Mouse (Mus musculus) heart, postnatal 25 days (tissue): Measurements from ENCODE around the gene Krt33a. TPM values are rescaled to one million over a fixed set of nuclear protein-coding genes. Genes with fewer than 3 reads are reported as not detected.

Experiments used
- DNase-seq: peaks from one replicate; pipeline ENCODE4 v3.0.0; 2022; ENCODE audit warnings: low spot score
- intact Hi-C: fragments of 180-260 bp; cut with DNase I; formaldehyde crosslinking; loops from one replicate; pipeline ENCODE4 v1.15.1; 2025
- total RNA-seq, 2 experiments: library from RNA; stranded (reverse); gene quantifications; 2 replicates each; pipeline ENCODE4 v1.2.3; 2021

Krt33a gene
- total RNA-seq, 2 experiments from 2014 or later = not detected

DNA sequence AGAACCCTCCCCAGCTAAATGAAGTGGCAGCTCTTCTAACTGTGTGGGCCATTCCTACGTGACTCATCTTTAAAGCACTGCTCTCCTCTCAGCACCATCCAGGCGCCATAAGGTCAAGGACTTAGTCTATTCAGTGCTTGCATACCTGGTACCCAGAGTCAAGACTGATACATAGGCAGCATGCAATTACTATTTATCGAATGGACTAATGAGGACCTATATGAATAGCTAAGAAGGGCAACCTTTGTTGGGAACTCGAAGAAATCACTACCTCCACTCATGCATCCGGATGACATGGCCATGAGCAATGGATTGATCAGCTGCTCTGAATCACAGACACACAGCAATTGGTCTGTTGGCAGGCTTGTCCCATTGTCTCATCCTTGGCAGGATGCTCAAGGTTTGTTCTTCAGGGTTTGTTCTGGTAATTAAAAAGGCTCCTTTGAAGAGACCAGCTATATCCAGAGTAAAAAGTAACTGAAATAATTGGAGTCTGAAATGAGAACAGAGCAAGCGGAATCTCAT lies 26.1 kb downstream of the Krt33a start:
- no peak for DNase-seq
- intact Hi-C loops = no loop called here

DNA sequence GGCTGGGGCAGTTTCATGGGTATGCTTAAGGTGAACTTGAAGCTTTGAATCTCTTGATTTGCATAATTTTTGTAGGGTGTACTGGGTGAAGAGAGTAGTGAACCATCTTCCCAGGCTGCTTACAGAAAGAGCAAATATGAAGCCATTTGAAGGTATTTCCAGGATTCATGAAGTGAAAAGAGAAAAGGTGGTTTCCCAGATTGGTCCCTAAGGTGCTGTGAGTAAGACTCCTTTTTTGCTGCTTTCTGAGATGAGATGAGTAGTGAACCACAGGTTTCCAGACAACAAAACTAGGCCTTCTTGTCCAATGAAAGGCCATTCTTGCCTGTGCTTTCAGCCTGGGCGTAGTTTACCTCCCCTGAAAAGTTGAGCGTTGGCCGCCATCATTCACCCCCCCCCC lies 27.5 kb downstream of the Krt33a start:
- intact Hi-C loops = no loop called here
- no peak for DNase-seq

DNA sequence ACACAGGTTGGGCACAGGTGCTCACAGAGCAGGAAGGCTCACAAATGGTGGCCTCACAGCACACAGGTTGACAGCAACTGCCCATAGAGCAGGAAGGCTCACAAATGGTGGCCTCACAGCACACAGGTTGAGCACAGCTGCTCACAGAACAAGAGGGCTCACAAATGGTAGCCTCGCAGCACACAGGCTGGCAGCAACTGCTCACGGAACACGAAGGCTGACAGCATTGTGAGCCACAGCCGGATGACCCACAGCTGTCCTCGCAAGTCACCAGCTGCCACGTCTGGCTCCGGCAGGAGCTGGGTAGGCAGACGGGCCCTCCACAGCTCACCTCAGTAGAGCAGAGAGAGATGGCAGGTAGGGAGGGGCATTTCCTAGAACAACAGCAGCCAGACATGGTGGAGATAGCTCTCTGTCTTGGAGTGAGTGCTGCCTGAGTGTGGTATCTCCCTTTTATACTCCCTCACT lies 29.8 kb downstream of the Krt33a start, which contains the start of gene Krtap16-1:
Krtap16-1 (minus strand) TSS at position 418 of the 468 bp plus-strand sequence.
- DNase-seq = no peak
- intact Hi-C loops = no loop called here

DNA sequence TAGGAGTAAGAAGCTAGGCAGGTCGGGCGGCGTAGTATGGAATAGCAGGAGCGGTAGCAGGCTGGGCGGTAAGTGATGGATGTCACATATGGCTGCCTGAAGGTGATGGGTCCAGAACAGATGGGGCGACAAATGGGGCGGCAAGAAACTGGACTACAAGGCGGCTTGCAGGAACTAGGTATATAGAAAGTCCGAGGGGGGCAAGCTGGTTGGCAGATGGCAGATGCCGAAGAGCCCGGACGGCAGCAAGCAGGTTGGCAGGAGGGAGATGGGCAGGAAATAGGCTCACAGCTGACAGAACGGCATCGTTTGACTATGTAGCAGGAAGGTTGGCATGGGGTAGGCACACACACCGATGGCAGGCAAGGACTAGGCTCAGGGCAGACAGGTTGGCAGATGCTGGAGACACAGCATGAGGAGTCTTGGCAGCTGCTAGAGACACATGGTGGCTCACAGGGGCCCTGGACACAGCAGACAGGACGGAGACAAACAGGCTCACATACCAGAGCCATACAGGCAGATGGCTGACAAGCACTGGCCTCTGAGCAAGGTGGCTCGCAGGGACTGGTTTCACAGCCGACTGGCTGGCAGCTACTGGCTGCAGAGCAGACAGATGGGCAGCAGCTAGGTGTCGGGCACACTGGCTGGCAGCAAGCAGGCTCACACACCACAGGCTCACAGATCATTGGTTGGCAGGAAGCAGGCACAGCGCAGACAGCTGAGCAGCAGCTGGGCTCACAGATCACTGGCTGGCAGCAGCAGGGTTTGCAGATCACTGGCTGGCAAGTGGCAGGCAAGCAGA lies 30.5 kb downstream of the Krt33a start:
- DNase-seq = no peak
- intact Hi-C loops = no loop called here

GRCm38 (mm10) chr11:99983442-99983841 lies 32.6 kb downstream of the Krt33a start:
- intact Hi-C loops = no loop called here
- no peak for DNase-seq

GRCm38 (mm10) chr11:99982731-99983130 lies 33.3 kb downstream of the Krt33a start:
- no peak for DNase-seq
- intact Hi-C loops = no loop called here

DNA sequence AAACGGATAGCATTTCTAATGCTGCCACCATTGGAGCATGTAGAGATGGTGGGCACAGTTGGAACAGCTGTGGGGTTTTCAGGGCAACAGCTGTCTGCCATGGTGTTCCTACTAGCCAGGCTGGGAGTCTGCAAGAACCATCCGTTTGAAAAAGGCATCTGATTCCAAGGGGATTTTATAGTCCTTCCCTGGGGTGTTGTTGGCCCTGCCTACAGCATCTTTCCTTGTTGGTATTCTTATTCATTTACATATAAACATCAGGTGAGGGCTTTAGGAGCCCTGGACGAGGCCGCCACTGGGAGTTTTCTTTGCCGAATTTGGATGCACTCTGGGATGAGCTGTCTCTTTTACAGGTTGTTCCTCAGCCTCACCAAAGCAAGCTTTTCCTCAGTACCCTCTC lies 37.1 kb downstream of the Krt33a start, which contains the start of gene Krtap29-1:
Krtap29-1 (minus strand) TSS at position 101 of the 400 bp plus-strand sequence.
- intact Hi-C loops = no loop called here
- no peak for DNase-seq

DNA sequence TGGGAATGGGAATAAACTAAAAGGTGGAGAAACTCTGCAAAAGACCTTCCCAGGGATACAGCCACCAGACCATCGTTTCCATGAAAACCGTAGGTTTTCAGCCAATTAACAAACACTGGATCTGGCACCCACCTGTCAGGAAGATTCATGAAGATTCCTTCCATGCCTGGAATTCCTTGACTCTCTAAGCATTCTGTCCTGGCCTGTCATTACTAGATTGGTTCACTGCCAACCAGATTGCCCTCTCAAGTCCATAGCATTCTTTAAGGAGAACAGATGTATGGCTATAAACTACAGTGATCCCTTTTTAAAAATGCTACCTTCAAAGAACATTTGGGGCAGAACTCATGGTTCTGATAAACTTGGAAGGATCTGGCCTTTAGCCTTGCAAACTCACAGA lies 50.1 kb downstream of the Krt33a start:
- intact Hi-C loops = no loop called here
- no peak for DNase-seq

DNA sequence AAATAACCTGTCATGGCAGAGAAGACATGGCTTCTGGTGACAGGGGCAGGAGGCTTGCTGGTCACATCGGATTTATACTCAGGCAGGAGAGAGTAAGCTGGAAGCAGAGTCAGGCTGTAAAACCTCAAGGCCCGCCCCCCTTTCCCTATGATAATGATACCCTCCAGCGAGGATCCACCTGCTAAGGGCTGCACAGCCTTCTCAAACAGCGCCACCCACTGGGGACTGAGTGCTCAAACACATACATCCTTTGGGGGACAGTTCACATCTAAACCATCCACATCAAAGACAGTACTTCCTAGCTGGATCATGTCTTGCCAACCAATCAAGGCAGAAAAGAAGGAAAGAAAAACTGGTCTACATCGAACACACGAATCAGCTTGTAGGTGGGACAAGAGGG lies 51.8 kb downstream of the Krt33a start:
- intact Hi-C loops = no loop called here
- no peak for DNase-seq

Other genes starting within 250 kb of the Krt33a start
- gene Gm11595, start 243.3 kb downstream of the Krt33a start, total RNA-seq = not detected
- not detected for gene Krtap4-8, start 235.5 kb downstream of the Krt33a start, total RNA-seq
- gene Krtap4-9, start 231.0 kb downstream of the Krt33a start, total RNA-seq = not detected
- not detected for gene Gm11596, start 222.7 kb downstream of the Krt33a start, total RNA-seq
- not detected for gene Gm11569, start 217.3 kb downstream of the Krt33a start, total RNA-seq
- not detected for gene Gm11554, start 211.8 kb downstream of the Krt33a start, total RNA-seq
- gene Krtap4-13, start 206.3 kb downstream of the Krt33a start, total RNA-seq = not detected
- not detected for gene Gm11564, start 200.5 kb downstream of the Krt33a start, total RNA-seq
- not detected for gene 2300003K06Rik, start 178.1 kb downstream of the Krt33a start, total RNA-seq
- gene Krtap4-16, start 164.6 kb downstream of the Krt33a start, total RNA-seq = not detected
- not detected for gene Gm11568, start 158.3 kb downstream of the Krt33a start, total RNA-seq
- gene Gm11559, start 151.7 kb downstream of the Krt33a start, total RNA-seq = not detected
- gene Krtap9-1, start 142.8 kb downstream of the Krt33a start, total RNA-seq = not detected
- not detected for gene Gm11567, start 137.0 kb downstream of the Krt33a start, total RNA-seq
- gene Krtap31-1, start 108.3 kb downstream of the Krt33a start, total RNA-seq = not detected
- not detected for gene Gm11565, start 101.5 kb downstream of the Krt33a start, total RNA-seq
- gene Krtap31-2, start 79.9 kb downstream of the Krt33a start, total RNA-seq = not detected
- not detected for gene Krtap9-5, start 67.7 kb downstream of the Krt33a start, total RNA-seq
- gene Krtap29-1, start 37.2 kb downstream of the Krt33a start, total RNA-seq = not detected
- gene Krtap16-1, start 29.6 kb downstream of the Krt33a start, total RNA-seq = not detected
- not detected for gene Krtap17-1, start 22.2 kb downstream of the Krt33a start, total RNA-seq
- not detected for gene Krt33b, start 13.7 kb upstream of the Krt33a start, total RNA-seq
- not detected for gene Krt34, start 25.3 kb upstream of the Krt33a start, total RNA-seq
- not detected for gene Krt31, start 34.3 kb upstream of the Krt33a start, total RNA-seq
- not detected for gene Krt32, start 72.0 kb upstream of the Krt33a start, total RNA-seq
- gene Krt35, start 80.0 kb upstream of the Krt33a start, total RNA-seq = not detected
- not detected for gene Krt36, start 89.4 kb upstream of the Krt33a start, total RNA-seq
- not detected for gene Krt13, start 105.4 kb upstream of the Krt33a start, total RNA-seq
- not detected for gene Krt15, start 119.7 kb upstream of the Krt33a start, total RNA-seq
- 10 to 100 TPM in 1 of 2 experiments, 1 to 10 TPM in 1; 9.8 to 16.4 TPM for gene Krt19, start 132.5 kb upstream of the Krt33a start, total RNA-seq
- not detected for gene Krt9, start 177.0 kb upstream of the Krt33a start, total RNA-seq
- under 1 TPM; 0.73 to 0.78 TPM for gene Krt14, start 191.3 kb upstream of the Krt33a start, total RNA-seq
- gene Krt16, start 232.7 kb upstream of the Krt33a start, total RNA-seq = not detected
- not detected for gene Krt17, start 244.8 kb upstream of the Krt33a start, total RNA-seq